Mouse (Mus musculus): ENCODE data around the gene Aldh16a1.
"Not testable (repeated sequence)": the region's sequence is repeated elsewhere in the genome, so short reads cannot be mapped to it uniquely, and the experiment has no call there.

- TF ChIP-seq CTCF, EP300 (IDR thresholded peaks at IDR 0.05): not testable (repeated sequence)
Observed at GRCm38 (mm10) chr7:45153052-45153451, 1.3 kb downstream of the Aldh16a1 start.
